Mouse (Mus musculus) embryo, embryonic 11 days (tissue): Measurements from ENCODE around the gene Pabpn1.
"Not testable (repeated sequence)": the region's sequence is repeated elsewhere in the genome, so short reads cannot be mapped to it uniquely, and the experiment has no call there.

ENCODE experiments used
- DNase-seq: peaks from one replicate; pipeline ENCODE4 v3.0.0-alpha.2; 2015

The Pabpn1 gene

GRCm38 (mm10) chr14:54937361-54938182 lies 45.3 kb downstream of the Pabpn1 start:
- no peak for DNase-seq

- no peak for DNase-seq
These were observed 46.3 kb downstream of the Pabpn1 start for GRCm38 (mm10) chr14:54938431-54939219.

GRCm38 (mm10) chr14:54939434-54940175 lies 47.3 kb downstream of the Pabpn1 start:
- peak; percentile 70 for DNase-seq

GRCm38 (mm10) chr14:54940176-54940530 lies 47.9 kb downstream of the Pabpn1 start:
- no peak for DNase-seq

GRCm38 (mm10) chr14:54941024-54941978 lies 49.0 kb downstream of the Pabpn1 start:
- no peak for DNase-seq

GRCm38 (mm10) chr14:54942479-54942878 lies 50.2 kb downstream of the Pabpn1 start:
- DNase-seq: no peak

- DNase-seq: no peak
These were observed 51.7 kb downstream of the Pabpn1 start for GRCm38 (mm10) chr14:54943971-54944370.

GRCm38 (mm10) chr14:54944939-54945338 lies 52.6 kb downstream of the Pabpn1 start:
- no peak for DNase-seq

- DNase-seq: no peak
These were observed 53.8 kb downstream of the Pabpn1 start for GRCm38 (mm10) chr14:54945975-54946704.

GRCm38 (mm10) chr14:54947008-54947407 lies 54.7 kb downstream of the Pabpn1 start:
- DNase-seq: not testable (repeated sequence)
